Mouse (Mus musculus) stomach, embryonic 14.5 days (tissue): ENCODE measurements around the gene Tbl2. TPM values are rescaled to one million over a fixed set of nuclear protein-coding genes. Genes with fewer than 3 reads are reported as not detected.

Source experiments
- ATAC-seq: fragments of 200-750 bp; cut with Nextera tagmentation; 2 replicates; pipeline ENCODE4 v1.8.0; 2017; ENCODE audit warnings: low read depth, moderate TSS enrichment; ENCODE audit not compliant: insufficient number of reproducible peaks, insufficient read depth, low FRiP score
- H3K27ac ChIP-seq: fragments of 300-500 bp; sonication (generic); 2 replicates; pipeline ENCODE4 v1.5.1; 2014; ENCODE audit warnings: mild to moderate bottlenecking, low read length, moderate library complexity, mixed read lengths
- H3K27me3 ChIP-seq: fragments of 300-500 bp; sonication (generic); 2 replicates; pipeline ENCODE4 v1.6.1; 2014; ENCODE audit warnings: low read length, control low read depth, mixed read lengths; ENCODE audit not compliant: control insufficient read depth, insufficient read depth
- H3K36me3 ChIP-seq: fragments of 300-500 bp; sonication (generic); 2 replicates; pipeline ENCODE4 v1.6.1; 2014; ENCODE audit warnings: mild to moderate bottlenecking, control low read depth, low read length, moderate library complexity, mixed read lengths; ENCODE audit not compliant: control insufficient read depth, insufficient read depth
- H3K4me1 ChIP-seq: fragments of 300-500 bp; sonication (generic); 2 replicates; pipeline ENCODE4 v1.6.1; 2014; ENCODE audit warnings: low read length, control low read depth, mixed read lengths; ENCODE audit not compliant: control insufficient read depth, insufficient read depth
- H3K4me2 ChIP-seq: fragments of 300-500 bp; sonication (generic); replicated peaks from 2 replicates; pipeline ENCODE4 v1.6.1; 2014; ENCODE audit warnings: low read depth, low read length, control low read depth
- H3K4me3 ChIP-seq: fragments of 300-500 bp; sonication (generic); 2 replicates; pipeline ENCODE4 v1.5.1; 2014; ENCODE audit warnings: low read depth, low read length, control low read depth
- H3K9ac ChIP-seq: fragments of 300-500 bp; sonication (generic); replicated peaks from 2 replicates; pipeline ENCODE4 v1.6.1; 2014; ENCODE audit warnings: low read depth, mild to moderate bottlenecking, control low read depth, low read length, moderate library complexity, mixed read lengths
- H3K9me3 ChIP-seq: fragments of 300-500 bp; sonication (generic); 2 replicates; pipeline ENCODE4 v1.6.1; 2016; ENCODE audit warnings: low read depth, low read length, control low read depth; ENCODE audit not compliant: control insufficient read depth
- WGBS: fragments of 180-500 bp; shearing (Covaris S2); extraction: QIAGEN DNeasy Blood & Tissue Kit; methylation state at CpG from one replicate; pipeline ENCODE4 v1.1.7; 2014; 5-methylcytosine and 5-hydroxymethylcytosine counted together
- polyA plus RNA-seq: library from polyadenylated mRNA; unstranded; fragments of >200 nt; fragmentation: Nextera tagmentation; extraction: Ambion mirVana; gene quantifications from 2 replicates; pipeline ENCODE4 v1.2.1, GENCODE M21; 2014

The Tbl2 gene
- polyA plus RNA-seq, 1 experiment from 2014 or later = 24.8 TPM

GRCm38 (mm10) chr5:135133736-135134405, 15.6 kb upstream of the Tbl2 start:
- Histone ChIP-seq H3K36me3 (no peaks in the 10 kb centered on the region), H3K9me3 (no peaks in the 10 kb centered on the region), H3K4me1 (0 out of 2 replicates have a peak, but pooled peaks cover 5% of the 10 kb centered on the region), H3K27me3 (peaks cover 24% of the 10 kb centered on the region), H3K4me3 (peak overlapping the region; percentile 9; the same call in 1 of the 2 replicates), H3K4me2 (peak overlapping the region; percentile 32), H3K9ac (no peak overlapping the region), H3K27ac (no peak overlapping the region)
- WGBS = 3% methylated on average over 26 of the region's 26 CpGs
- ATAC-seq = peak; percentile 63

- WGBS = 6% methylated on average over 8 of the region's 8 CpGs
- Histone ChIP-seq H3K4me1 (0 out of 2 replicates have a peak, but pooled peaks cover 5% of the 10 kb centered on the region), H3K4me2 (peak overlapping the region; percentile 32), H3K36me3 (no peaks in the 10 kb centered on the region), H3K27me3 (peaks cover 24% of the 10 kb centered on the region), H3K9ac (no peak overlapping the region), H3K9me3 (no peaks in the 10 kb centered on the region), H3K4me3 (peak overlapping the region; percentile 9; the same call in 1 of the 2 replicates), H3K27ac (no peak overlapping the region)
- ATAC-seq = no peak
These were observed 14.9 kb upstream of the Tbl2 start for GRCm38 (mm10) chr5:135134534-135134933.

- H3K36me3 ChIP-seq = no peaks in the 10 kb centered on the region
- H3K9me3 ChIP-seq = no peaks in the 10 kb centered on the region
- no peaks in the 10 kb centered on the region for H3K4me1 ChIP-seq
- WGBS = 72% methylated on average over 2 of the region's 2 CpGs
- no peak for ATAC-seq
- no peak overlapping the region for H3K4me2 ChIP-seq
- H3K27ac ChIP-seq = no peak overlapping the region
- H3K4me3 ChIP-seq = no peak overlapping the region
- H3K27me3 ChIP-seq = no peaks in the 10 kb centered on the region
- no peak overlapping the region for H3K9ac ChIP-seq
These were observed 9.6 kb upstream of the Tbl2 start for GRCm38 (mm10) chr5:135139881-135140280.

GRCm38 (mm10) chr5:135144469-135144868, 5.0 kb upstream of the Tbl2 start:
- no peak for ATAC-seq
- no peak overlapping the region for H3K4me2 ChIP-seq
- no peak overlapping the region for H3K27ac ChIP-seq
- H3K9me3 ChIP-seq = no peaks in the 10 kb centered on the region
- H3K27me3 ChIP-seq = no peaks in the 10 kb centered on the region
- H3K36me3 ChIP-seq = no peaks in the 10 kb centered on the region
- no peak overlapping the region for H3K4me3 ChIP-seq
- 46% methylated on average over 4 of the region's 4 CpGs for WGBS
- H3K4me1 ChIP-seq = no peaks in the 10 kb centered on the region
- H3K9ac ChIP-seq = no peak overlapping the region

DNA sequence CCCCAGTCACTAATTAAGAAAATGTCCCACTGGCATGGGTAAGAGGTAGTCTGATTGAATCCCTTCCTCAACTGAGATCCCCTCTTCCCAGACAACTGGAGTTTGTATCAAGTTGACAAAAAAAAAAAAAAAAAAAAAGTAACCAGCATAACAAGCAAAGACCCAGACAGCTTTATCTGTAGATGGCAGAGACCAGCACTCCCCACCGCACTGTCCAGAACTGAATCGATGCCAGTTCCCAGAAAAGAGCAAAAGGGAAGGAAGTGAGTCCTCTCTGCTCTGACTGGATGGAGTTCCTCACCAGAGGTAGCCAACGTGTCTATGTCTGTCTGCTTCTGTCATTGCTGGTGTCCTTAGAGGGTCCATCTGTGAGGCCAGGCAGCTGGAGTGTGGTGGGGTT, 3.9 kb upstream of the Tbl2 start:
- 77% methylated on average over 3 of the region's 3 CpGs for WGBS
- Histone ChIP-seq H3K27me3 (no peaks in the 10 kb centered on the region), H3K27ac (no peak overlapping the region), H3K4me3 (no peak overlapping the region), H3K9ac (no peak overlapping the region), H3K4me1 (peaks cover 2% of the 10 kb centered on the region; the same call in 1 of the 2 replicates), H3K9me3 (no peaks in the 10 kb centered on the region), H3K36me3 (no peaks in the 10 kb centered on the region), H3K4me2 (no peak overlapping the region)
- no peak for ATAC-seq

GRCm38 (mm10) chr5:135145955-135146354, 3.5 kb upstream of the Tbl2 start:
- H3K4me3 ChIP-seq = no peak overlapping the region
- no peaks in the 10 kb centered on the region for H3K36me3 ChIP-seq
- no peaks in the 10 kb centered on the region for H3K9me3 ChIP-seq
- no peak for ATAC-seq
- no peak overlapping the region for H3K9ac ChIP-seq
- no peaks in the 10 kb centered on the region for H3K27me3 ChIP-seq
- peaks cover 2% of the 10 kb centered on the region; the same call in 1 of the 2 replicates for H3K4me1 ChIP-seq
- no peak overlapping the region for H3K27ac ChIP-seq
- no peak overlapping the region for H3K4me2 ChIP-seq

DNA sequence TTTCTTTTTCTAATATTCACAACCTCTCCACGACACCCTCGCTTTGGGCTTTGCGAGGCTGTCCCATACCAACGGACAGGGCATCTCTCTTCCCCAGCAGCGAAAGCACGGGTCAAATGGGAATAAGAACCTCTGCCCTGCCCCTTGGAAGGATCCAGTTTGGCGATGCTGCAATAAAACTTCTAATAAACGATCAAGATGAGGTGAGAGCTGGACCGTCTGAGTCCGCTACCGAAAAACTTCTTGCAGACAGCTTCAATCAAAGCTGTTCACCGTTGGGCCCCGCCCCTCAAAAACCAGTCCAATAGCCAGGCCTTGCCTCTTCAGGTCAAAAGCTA, 773 bp upstream of the Tbl2 start:
- no peaks in the 10 kb centered on the region for H3K9me3 ChIP-seq
- H3K4me3 ChIP-seq = peak overlapping the region; percentile 72
- H3K4me1 ChIP-seq = peaks cover 2% of the 10 kb centered on the region; the same call in 1 of the 2 replicates
- peaks cover 3% of the 10 kb centered on the region; the same call in 1 of the 2 replicates for H3K36me3 ChIP-seq
- H3K9ac ChIP-seq = peak overlapping the region; percentile 30; the same call in 1 of the 2 replicates
- WGBS = under 1% methylated on average over 13 of the region's 13 CpGs
- peak overlapping the region; percentile 92; the same call in 1 of the 2 replicates for H3K27ac ChIP-seq
- no peaks in the 10 kb centered on the region for H3K27me3 ChIP-seq
- H3K4me2 ChIP-seq = peak overlapping the region; percentile 68
- no peak for ATAC-seq

- H3K4me3 ChIP-seq = peak overlapping the region; percentile 72
- H3K27ac ChIP-seq = no peak overlapping the region; the same call in 1 of the 2 replicates
- WGBS = under 1% methylated on average over 23 of the region's 23 CpGs
These were observed 342 bp downstream of the Tbl2 start for GRCm38 (mm10) chr5:135149820-135150178.

DNA sequence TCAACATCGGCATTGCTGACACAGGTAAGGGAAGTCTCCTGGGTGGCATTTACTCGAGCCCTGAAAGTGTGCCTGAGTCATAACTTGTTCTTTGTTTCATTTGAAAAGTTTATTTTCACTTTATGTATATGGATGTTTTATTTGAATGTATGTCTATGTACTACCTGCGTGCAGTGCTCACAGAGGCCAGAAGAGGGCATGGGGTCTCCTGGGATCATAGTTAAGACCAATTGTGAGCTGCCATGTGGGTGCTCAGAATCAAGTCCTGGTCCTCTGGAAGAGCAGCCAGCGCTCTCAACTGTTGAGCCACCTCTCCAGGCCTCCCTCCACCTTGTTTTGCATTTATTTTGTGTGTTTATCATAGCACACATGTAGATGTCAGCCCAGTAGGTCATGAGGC, 7.0 kb downstream of the Tbl2 start:
- H3K9ac ChIP-seq = no peak overlapping the region
- no peaks in the 10 kb centered on the region for H3K27me3 ChIP-seq
- no peak overlapping the region for H3K4me3 ChIP-seq
- no peak overlapping the region for H3K27ac ChIP-seq
- H3K9me3 ChIP-seq = no peaks in the 10 kb centered on the region
- no peaks in the 10 kb centered on the region for H3K4me1 ChIP-seq
- ATAC-seq = no peak
- WGBS = 92% methylated on average over 4 of the region's 4 CpGs
- peaks cover 67% of the 10 kb centered on the region for H3K36me3 ChIP-seq
- no peak overlapping the region for H3K4me2 ChIP-seq

More at GRCm38 (mm10) chr5:135149820-135150178, 342 bp downstream of the Tbl2 start:
- H3K4me2 ChIP-seq = peak overlapping the region; percentile 61
- H3K9me3 ChIP-seq = no peaks in the 10 kb centered on the region
- no peaks in the 10 kb centered on the region for H3K27me3 ChIP-seq
- peaks cover 12% of the 10 kb centered on the region; the same call in 1 of the 2 replicates for H3K36me3 ChIP-seq
- peak overlapping the region; percentile 54 for H3K9ac ChIP-seq
- no peak for ATAC-seq
- H3K4me1 ChIP-seq = peaks cover 2% of the 10 kb centered on the region; the same call in 1 of the 2 replicates
